ENCODE assay signal across 16 mouse cellular contexts in genomic region chr13:39877361-39878141, GRCm38 (mm10).
DNase-seq lines count a peak whose midpoint lies in the region; ATAC-seq and TF ChIP-seq lines count a peak whose summit lies in the region.
"Had no signal": no experiment of that assay in that cellular context is flagged by ENCODE, and none has a peak within 500 bp of the region (broad histone marks: within the 10 kb centered on the region; RNA-seq: fewer than 3 reads in every experiment).

No protein-coding gene starts in this region.

- H3K9me3 ChIP-seq in heart, embryonic 12.5 days (replicated peaks) = no peaks in the 10 kb centered on the region
- H3K9me3 ChIP-seq in heart, embryonic 11.5 days (replicated peaks; ENCODE audit: control insufficient read depth, low read length) = no peaks in the 10 kb centered on the region
- no peaks in the 10 kb centered on the region for H3K9me3 ChIP-seq in forebrain, embryonic 11.5 days (ENCODE audit: control insufficient read depth, low read length)
- H3K9me3 ChIP-seq in hindbrain, postnatal 0 days (ENCODE audit: low read length) = no peaks in the 10 kb centered on the region
- H3K9me3 ChIP-seq in neural tube, embryonic 14.5 days (ENCODE audit: control insufficient read depth, low read length) = no peaks in the 10 kb centered on the region
- H3K9me3 ChIP-seq: limb, embryonic 13.5 days had no signal

- no peaks in the 10 kb centered on the region for H3K27me3 ChIP-seq in heart, embryonic 12.5 days (replicated peaks)
- no peaks in the 10 kb centered on the region for H3K27me3 ChIP-seq in heart, embryonic 11.5 days (ENCODE audit: control insufficient read depth, insufficient read depth, low read length)
- H3K27me3 ChIP-seq in forebrain, embryonic 11.5 days (ENCODE audit: control insufficient read depth, insufficient read depth, low read length) = peaks cover 9% of the 10 kb centered on the region; the same call in 1 of the 2 replicates
- H3K27me3 ChIP-seq in hindbrain, postnatal 0 days (ENCODE audit: insufficient read depth, low read length) = peaks cover 25% of the 10 kb centered on the region; the same call in 1 of the 2 replicates
- H3K27me3 ChIP-seq in neural tube, embryonic 14.5 days (ENCODE audit: control insufficient read depth, insufficient read depth, low read length) = peaks cover 4% of the 10 kb centered on the region; the same call in 1 of the 2 replicates
- H3K27me3 ChIP-seq: limb, embryonic 13.5 days had no signal

- no peak overlapping the region for H3K4me3 ChIP-seq in heart, embryonic 12.5 days
- H3K4me3 ChIP-seq in heart, embryonic 11.5 days (ENCODE audit: low read depth, low read length) = no peak overlapping the region
- H3K4me3 ChIP-seq in forebrain, embryonic 11.5 days (ENCODE audit: low read depth, low read length) = 0 out of 2 replicates have a peak overlapping the region, but pooled peaks have one; percentile 3
- peak overlapping the region; percentile 4; the same call in 1 of the 2 replicates for H3K4me3 ChIP-seq in hindbrain, postnatal 0 days (ENCODE audit: low read length)
- no peak overlapping the region for H3K4me3 ChIP-seq in neural tube, embryonic 14.5 days (ENCODE audit: low read depth, low read length)
- H3K4me3 ChIP-seq: limb, embryonic 13.5 days; myocyte had no signal

- WGBS in heart, embryonic 12.5 days = 77% methylated on average over 16 of the region's 16 CpGs
- WGBS in heart, embryonic 11.5 days (ENCODE audit: insufficient replicate concordance) = 72% methylated on average over 16 of the region's 16 CpGs
- 5% methylated on average over 16 of the region's 16 CpGs for WGBS in forebrain, embryonic 11.5 days
- 12% methylated on average over 16 of the region's 16 CpGs for WGBS in hindbrain, postnatal 0 days
- WGBS in neural tube, embryonic 14.5 days = 8% methylated on average over 16 of the region's 16 CpGs

- no peak for ATAC-seq in heart, embryonic 12.5 days (ENCODE audit: insufficient number of reproducible peaks, low FRiP score)
- ATAC-seq in heart, embryonic 11.5 days (replicated peaks; ENCODE audit: insufficient number of reproducible peaks, low FRiP score, low TSS enrichment) = no peak
- ATAC-seq in forebrain, embryonic 11.5 days (replicated peaks; ENCODE audit: low FRiP score) = peak; percentile 91
- ATAC-seq in hindbrain, postnatal 0 days = 0 out of 2 replicates have a peak, but pooled peaks have one; percentile 58
- peak; percentile 92 for ATAC-seq in neural tube, embryonic 14.5 days (ENCODE audit: low read depth)
- ATAC-seq: intestine, postnatal 0 days had no signal

- H3K36me3 ChIP-seq in heart, embryonic 12.5 days = no peaks in the 10 kb centered on the region
- no peaks in the 10 kb centered on the region for H3K36me3 ChIP-seq in heart, embryonic 11.5 days (ENCODE audit: control insufficient read depth, insufficient read depth, low read length)
- no peaks in the 10 kb centered on the region for H3K36me3 ChIP-seq in forebrain, embryonic 11.5 days (ENCODE audit: control insufficient read depth, insufficient read depth, low read length)
- H3K36me3 ChIP-seq in hindbrain, postnatal 0 days (ENCODE audit: insufficient read depth, low read length) = no peaks in the 10 kb centered on the region
- H3K36me3 ChIP-seq in neural tube, embryonic 14.5 days (ENCODE audit: control insufficient read depth, insufficient read depth, low read length) = no peaks in the 10 kb centered on the region
- H3K36me3 ChIP-seq: G1E; limb, embryonic 13.5 days had no signal

- H3K4me2 ChIP-seq in heart, embryonic 12.5 days = 0 out of 2 replicates have a peak overlapping the region, but pooled peaks have one; percentile 7
- H3K4me2 ChIP-seq in heart, embryonic 11.5 days = no peak overlapping the region
- peak overlapping the region; percentile 42 for H3K4me2 ChIP-seq in forebrain, embryonic 11.5 days (ENCODE audit: low read depth, low read length, severe bottlenecking)
- peak overlapping the region; percentile 45 for H3K4me2 ChIP-seq in hindbrain, postnatal 0 days (ENCODE audit: low read depth, low read length)
- H3K4me2 ChIP-seq in neural tube, embryonic 14.5 days (ENCODE audit: low read depth, low read length) = peak overlapping the region; percentile 38
- H3K4me2 ChIP-seq: limb, embryonic 13.5 days had no signal

- no peak overlapping the region for H3K27ac ChIP-seq in heart, embryonic 12.5 days (ENCODE audit: poor library complexity, severe bottlenecking)
- H3K27ac ChIP-seq in heart, embryonic 11.5 days (ENCODE audit: low read depth, low read length) = no peak overlapping the region
- 0 out of 2 replicates have a peak overlapping the region, but pooled peaks have one; percentile 15 for H3K27ac ChIP-seq in forebrain, embryonic 11.5 days (ENCODE audit: low read depth, low read length)
- H3K27ac ChIP-seq in hindbrain, postnatal 0 days = no peak overlapping the region
- no peak overlapping the region for H3K27ac ChIP-seq in neural tube, embryonic 14.5 days (ENCODE audit: low read depth, low read length)
- H3K27ac ChIP-seq: limb, embryonic 13.5 days had no signal

- TF ChIP-seq CTCF in hindbrain, postnatal 0 days (IDR thresholded peaks at IDR 0.05; ENCODE audit: low read depth) = no peak

- no peaks in the 10 kb centered on the region for H3K4me1 ChIP-seq in heart, embryonic 12.5 days (replicated peaks)
- no peaks in the 10 kb centered on the region for H3K4me1 ChIP-seq in heart, embryonic 11.5 days (ENCODE audit: control insufficient read depth, insufficient read depth, low read length)
- H3K4me1 ChIP-seq in forebrain, embryonic 11.5 days (replicated peaks; ENCODE audit: control insufficient read depth, insufficient read depth, low read length) = peaks cover 3% of the 10 kb centered on the region
- no peaks in the 10 kb centered on the region for H3K4me1 ChIP-seq in hindbrain, postnatal 0 days (ENCODE audit: insufficient read depth, low read length)
- H3K4me1 ChIP-seq in neural tube, embryonic 14.5 days (ENCODE audit: control insufficient read depth, insufficient read depth, low read length) = peaks cover 2% of the 10 kb centered on the region; the same call in 1 of the 2 replicates
- H3K4me1 ChIP-seq: limb, embryonic 13.5 days had no signal

- no peak overlapping the region for H3K9ac ChIP-seq in heart, embryonic 12.5 days
- no peak overlapping the region for H3K9ac ChIP-seq in heart, embryonic 11.5 days (ENCODE audit: low read depth, low read length)
- no peak overlapping the region for H3K9ac ChIP-seq in forebrain, embryonic 11.5 days (ENCODE audit: low read length)
- no peak overlapping the region for H3K9ac ChIP-seq in hindbrain, postnatal 0 days (replicated peaks; ENCODE audit: low read length)
- no peak overlapping the region for H3K9ac ChIP-seq in neural tube, embryonic 14.5 days (replicated peaks; ENCODE audit: low read depth, low read length)
- H3K9ac ChIP-seq: limb, embryonic 13.5 days had no signal

- intact Hi-C loops in heart, postnatal 10 days (cut with DNase I) = no loop called here

- peak; percentile 75 for DNase-seq in forebrain, embryonic 11.5 days (ENCODE audit: low spot score)
- DNase-seq in hindbrain, postnatal 0 days (ENCODE audit: low spot score) = peak; percentile 18
- DNase-seq in frontal cortex, postnatal 25 days (ENCODE audit: low spot score in 2 of 2) = no peak
- DNase-seq in heart, adult 11 months = no peak
- DNase-seq in heart, postnatal 10 days = no peak
- DNase-seq: adrenal gland, adult 2 months; cerebellum, adult 11 months; lung, postnatal 14 days; thymus, postnatal 4 days had no signal

Comparison
In these comparisons a context has a peak if more than half of its experiments do, and no peak if none do; other contexts are left out.
1. ATAC-seq: peak in forebrain, embryonic 11.5 days (single experiment), hindbrain, postnatal 0 days (single experiment) and neural tube, embryonic 14.5 days (single experiment); none in heart, embryonic 12.5 days (single experiment) and heart, embryonic 11.5 days (single experiment).
2. H3K4me3 ChIP-seq: peak in forebrain, embryonic 11.5 days (single experiment) and hindbrain, postnatal 0 days (single experiment); none in heart, embryonic 12.5 days (single experiment), heart, embryonic 11.5 days (single experiment) and neural tube, embryonic 14.5 days (single experiment).
3. DNase-seq: peak in forebrain, embryonic 11.5 days (single experiment) and hindbrain, postnatal 0 days (single experiment); none in frontal cortex, postnatal 25 days (0 of 2), heart, adult 11 months (single experiment) and heart, postnatal 10 days (0 of 2).